In the genomic region with DNA sequence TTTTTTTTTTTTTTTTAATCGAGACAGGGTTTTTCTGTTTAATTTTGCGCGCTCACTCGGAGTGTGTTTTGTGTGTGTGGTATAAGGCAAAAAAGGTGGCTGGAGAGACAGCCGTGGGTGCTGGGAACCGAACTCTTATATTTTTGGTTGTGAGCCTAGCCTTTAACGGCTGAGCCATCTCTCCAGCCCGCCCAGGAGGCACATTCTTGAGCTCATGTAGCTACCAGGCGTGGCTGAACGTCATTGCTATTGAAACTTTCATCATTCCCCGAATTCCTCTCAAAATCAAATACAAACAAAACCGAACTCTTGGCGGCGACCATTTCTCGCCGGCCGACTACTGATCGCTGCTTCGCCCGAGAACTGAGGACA, we compare ENCODE assay signal across 8 mouse cellular contexts. TPM values are rescaled to one million over a fixed set of nuclear protein-coding genes. Genes with fewer than 3 reads are reported as not detected.
DNase-seq lines count a peak whose midpoint lies in the region; ATAC-seq and TF ChIP-seq lines count a peak whose summit lies in the region.
"Not testable (repeated sequence)": the region's sequence is repeated elsewhere in the genome, so short reads cannot be mapped to it uniquely, and the experiment has no call there.

No protein-coding gene starts in this region.

- ATAC-seq in heart, embryonic 11.5 days (replicated peaks; ENCODE audit: insufficient number of reproducible peaks, low FRiP score, low TSS enrichment) = peak; percentile 62
- ATAC-seq in kidney, embryonic 16.5 days (ENCODE audit: low FRiP score, low TSS enrichment) = peak; percentile 53
- ATAC-seq in limb, embryonic 15.5 days (ENCODE audit: insufficient number of reproducible peaks, low FRiP score, low TSS enrichment, low read depth) = peak; percentile 49; the same call in 1 of the 2 replicates
- peak; percentile 72 for ATAC-seq in midbrain, embryonic 16.5 days

- peak overlapping the region; percentile 72 for H3K4me3 ChIP-seq in bone marrow macrophage, adult 2 months (ENCODE audit: insufficient read depth, low read length)
- H3K4me3 ChIP-seq in erythroblast, embryonic 14.5 days (replicated peaks) = peak overlapping the region; percentile 62
- peak overlapping the region; percentile 68 for H3K4me3 ChIP-seq in heart, embryonic 11.5 days (ENCODE audit: low read depth, low read length)
- peak overlapping the region; percentile 67 for H3K4me3 ChIP-seq in kidney, embryonic 16.5 days (ENCODE audit: low read length)
- peak overlapping the region; percentile 61 for H3K4me3 ChIP-seq in limb, embryonic 15.5 days
- H3K4me3 ChIP-seq in midbrain, embryonic 16.5 days (ENCODE audit: low read depth, low read length) = peak overlapping the region; percentile 56
- peak overlapping the region; percentile 92 for H3K4me3 ChIP-seq in spleen, adult 2 months (ENCODE audit: extremely low read depth, insufficient read depth, insufficient read length)

- TF ChIP-seq CTCF in bone marrow macrophage, adult 2 months (IDR thresholded peaks at IDR 0.05; ENCODE audit: low read depth, low read length); spleen, adult 2 months (IDR thresholded peaks at IDR 0.05; ENCODE audit: extremely low read depth, insufficient read depth, insufficient read length, insufficient replicate concordance): not testable (repeated sequence)

- peak overlapping the region; percentile 56 for H3K4me2 ChIP-seq in heart, embryonic 11.5 days
- H3K4me2 ChIP-seq in kidney, embryonic 16.5 days (replicated peaks; ENCODE audit: low read depth, low read length) = peak overlapping the region; percentile 60
- H3K4me2 ChIP-seq in limb, embryonic 15.5 days = peak overlapping the region; percentile 53
- peak overlapping the region; percentile 60 for H3K4me2 ChIP-seq in midbrain, embryonic 16.5 days (ENCODE audit: low read length)

- not testable (repeated sequence) for H3K27me3 ChIP-seq in erythroblast, embryonic 14.5 days (ENCODE audit: control insufficient read depth); heart, embryonic 11.5 days (ENCODE audit: control insufficient read depth, insufficient read depth, low read length); kidney, embryonic 16.5 days (ENCODE audit: insufficient read depth, low read length); limb, embryonic 15.5 days; midbrain, embryonic 16.5 days (ENCODE audit: control insufficient read depth, insufficient read depth, low read depth, low read length); spleen, adult 2 months (ENCODE audit: control insufficient read depth, insufficient read depth, low read length)

- H3K36me3 ChIP-seq in erythroblast, embryonic 14.5 days (ENCODE audit: control insufficient read depth); heart, embryonic 11.5 days (ENCODE audit: control insufficient read depth, insufficient read depth, low read length); kidney, embryonic 16.5 days (ENCODE audit: insufficient read depth, low read length); limb, embryonic 15.5 days; midbrain, embryonic 16.5 days (ENCODE audit: control insufficient read depth, insufficient read depth, low read length); spleen, adult 2 months (ENCODE audit: control insufficient read depth, insufficient read depth, low read length): not testable (repeated sequence)

- H3K9me3 ChIP-seq in erythroblast, embryonic 14.5 days (ENCODE audit: control insufficient read depth, low read length); heart, embryonic 11.5 days (replicated peaks; ENCODE audit: control insufficient read depth, low read length); kidney, embryonic 16.5 days (ENCODE audit: low read length); limb, embryonic 15.5 days; midbrain, embryonic 16.5 days (replicated peaks; ENCODE audit: control insufficient read depth, low read length, poor library complexity, severe bottlenecking): not testable (repeated sequence)

- DNase-seq in A20 (ENCODE audit: low read depth, low spot score) = peak; percentile 66
- DNase-seq in spleen, adult 2 months (ENCODE audit: low read depth in 1 of 2, low spot score in 2 of 2) = peak; percentile 58 to 59

- H3K4me1 ChIP-seq in bone marrow macrophage, adult 2 months (ENCODE audit: control insufficient read depth, insufficient read depth, low read length) = peaks cover 16% of the 10 kb centered on the region
- peaks cover 35% of the 10 kb centered on the region for H3K4me1 ChIP-seq in erythroblast, embryonic 14.5 days (ENCODE audit: control insufficient read depth)
- H3K4me1 ChIP-seq in heart, embryonic 11.5 days (ENCODE audit: control insufficient read depth, insufficient read depth, low read length); midbrain, embryonic 16.5 days (ENCODE audit: control insufficient read depth, insufficient read depth, low read length): not testable (repeated sequence)
- peaks cover 13% of the 10 kb centered on the region for H3K4me1 ChIP-seq in kidney, embryonic 16.5 days (ENCODE audit: insufficient read depth, low read length)
- H3K4me1 ChIP-seq in limb, embryonic 15.5 days = peaks cover 13% of the 10 kb centered on the region; the same call in 1 of the 2 replicates
- peaks cover 24% of the 10 kb centered on the region; the same call in 1 of the 2 replicates for H3K4me1 ChIP-seq in spleen, adult 2 months (ENCODE audit: control insufficient read depth, insufficient read depth, insufficient read length)

- under 1% methylated on average over 20 of the region's 20 CpGs for WGBS in heart, embryonic 11.5 days (ENCODE audit: insufficient replicate concordance)
- WGBS in kidney, embryonic 16.5 days = 0% methylated on average over 20 of the region's 20 CpGs
- WGBS in limb, embryonic 15.5 days = under 1% methylated on average over 20 of the region's 20 CpGs
- under 1% methylated on average over 20 of the region's 20 CpGs for WGBS in midbrain, embryonic 16.5 days
- under 1% methylated on average over 20 of the region's 20 CpGs for WGBS in spleen, adult 2 months

- peak overlapping the region; percentile 59 for H3K27ac ChIP-seq in bone marrow macrophage, adult 2 months (ENCODE audit: insufficient read depth, low read depth, low read length)
- H3K27ac ChIP-seq in heart, embryonic 11.5 days (ENCODE audit: low read depth, low read length) = 0 out of 2 replicates have a peak overlapping the region, but pooled peaks have one; percentile 15
- H3K27ac ChIP-seq in kidney, embryonic 16.5 days (ENCODE audit: low read length) = peak overlapping the region; percentile 89
- peak overlapping the region; percentile 95 for H3K27ac ChIP-seq in limb, embryonic 15.5 days
- H3K27ac ChIP-seq in midbrain, embryonic 16.5 days (ENCODE audit: low read length) = peak overlapping the region; percentile 91
- H3K27ac ChIP-seq in spleen, adult 2 months (ENCODE audit: insufficient read depth, low read length) = peak overlapping the region; percentile 86

- TF ChIP-seq POLR2A in bone marrow macrophage, adult 2 months (IDR thresholded peaks at IDR 0.05; ENCODE audit: borderline replicate concordance, low read depth, low read length); spleen, adult 2 months (IDR thresholded peaks at IDR 0.05; ENCODE audit: low read depth, low read length): not testable (repeated sequence)

- peak overlapping the region; percentile 74 for H3K9ac ChIP-seq in heart, embryonic 11.5 days (ENCODE audit: low read depth, low read length)
- H3K9ac ChIP-seq in kidney, embryonic 16.5 days (replicated peaks; ENCODE audit: low read length) = peak overlapping the region; percentile 75
- H3K9ac ChIP-seq in limb, embryonic 15.5 days = peak overlapping the region; percentile 61
- peak overlapping the region; percentile 75 for H3K9ac ChIP-seq in midbrain, embryonic 16.5 days (ENCODE audit: low read depth, low read length)

RNA-seq across cellular contexts. Expression of gene Klrb1c, which starts 9.7 kb away (rescaled TPM):
- not detected in 2 replicates for polyA plus RNA-seq in bone marrow macrophage, adult 2 months (2012; ENCODE audit: insufficient read depth, insufficient read length, missing spikeins)
- not detected in 2 replicates for polyA plus RNA-seq in erythroblast, embryonic 14.5 days (2012)
- not detected in 2 replicates for polyA plus RNA-seq in heart, embryonic 11.5 days (2014; fragmentation: Nextera tagmentation; extraction: Ambion mirVana)
- 0.06 and 0.30 TPM in 2 replicates for polyA plus RNA-seq in kidney, embryonic 16.5 days (2015; fragmentation: Nextera tagmentation; extraction: Ambion mirVana)
- 0.07 TPM in 1 of 2 replicates, not detected in the other for polyA plus RNA-seq in limb, embryonic 15.5 days (2015; fragmentation: Nextera tagmentation; extraction: Ambion mirVana)
- not detected in 2 replicates for polyA plus RNA-seq in midbrain, embryonic 16.5 days (2015; fragmentation: Nextera tagmentation; extraction: Ambion mirVana)
- polyA plus RNA-seq in spleen, adult 2 months (2012; rRNA removed) = 3.0 and 8.5 TPM in 2 replicates

RNA-seq across cellular contexts. Expression of gene Gm44511, which starts 27.4 kb away (rescaled TPM):
- not detected in 2 replicates for polyA plus RNA-seq in bone marrow macrophage, adult 2 months (2012; ENCODE audit: insufficient read depth, insufficient read length, missing spikeins)
- not detected in 2 replicates for polyA plus RNA-seq in erythroblast, embryonic 14.5 days (2012)
- polyA plus RNA-seq in heart, embryonic 11.5 days (2014; fragmentation: Nextera tagmentation; extraction: Ambion mirVana) = not detected in 2 replicates
- not detected in 2 replicates for polyA plus RNA-seq in kidney, embryonic 16.5 days (2015; fragmentation: Nextera tagmentation; extraction: Ambion mirVana)
- polyA plus RNA-seq in limb, embryonic 15.5 days (2015; fragmentation: Nextera tagmentation; extraction: Ambion mirVana) = not detected in 2 replicates
- not detected in 2 replicates for polyA plus RNA-seq in midbrain, embryonic 16.5 days (2015; fragmentation: Nextera tagmentation; extraction: Ambion mirVana)
- polyA plus RNA-seq in spleen, adult 2 months (2012; rRNA removed) = 0.23 and 0.53 TPM in 2 replicates

RNA-seq across cellular contexts. Expression of gene Klrb1b, which starts 27.4 kb away (rescaled TPM):
- polyA plus RNA-seq in bone marrow macrophage, adult 2 months (2012; ENCODE audit: insufficient read depth, insufficient read length, missing spikeins) = not detected in 2 replicates
- 0.02 TPM in 1 of 2 replicates, not detected in the other for polyA plus RNA-seq in erythroblast, embryonic 14.5 days (2012)
- polyA plus RNA-seq in heart, embryonic 11.5 days (2014; fragmentation: Nextera tagmentation; extraction: Ambion mirVana) = not detected in 2 replicates
- 0.36 TPM in 1 of 2 replicates, not detected in the other for polyA plus RNA-seq in kidney, embryonic 16.5 days (2015; fragmentation: Nextera tagmentation; extraction: Ambion mirVana)
- 0.11 and 0.18 TPM in 2 replicates for polyA plus RNA-seq in limb, embryonic 15.5 days (2015; fragmentation: Nextera tagmentation; extraction: Ambion mirVana)
- not detected in 2 replicates for polyA plus RNA-seq in midbrain, embryonic 16.5 days (2015; fragmentation: Nextera tagmentation; extraction: Ambion mirVana)
- polyA plus RNA-seq in spleen, adult 2 months (2012; rRNA removed) = 0.62 and 1.7 TPM in 2 replicates

Comparison
In these comparisons a context has a peak if more than half of its experiments do, and no peak if none do; other contexts are left out.
1. Peak in every context shown above with its lines: DNase-seq, ATAC-seq, H3K4me3 ChIP-seq and H3K27ac ChIP-seq.
2. H3K27ac ChIP-seq: peak in every context shown above with its lines; median percentile 95 in limb, embryonic 15.5 days; 91 in midbrain, embryonic 16.5 days; 89 in kidney, embryonic 16.5 days; 86 in spleen, adult 2 months; 59 in bone marrow macrophage, adult 2 months; 15 in heart, embryonic 11.5 days.